Mouse (Mus musculus) bone marrow, adult 2 months (tissue): ENCODE data around the gene Ccdc158. TPM values are rescaled to one million over a fixed set of nuclear protein-coding genes. Genes with fewer than 3 reads are reported as not detected.

Experiments
- H3K27ac ChIP-seq: fragments of 200-500 bp; 2 replicates; pipeline ENCODE4 v1.5.1; 2012; ENCODE audit warnings: low read depth, mild to moderate bottlenecking, control low read depth, inconsistent platforms, low read length; ENCODE audit not compliant: control insufficient read depth, poor library complexity, insufficient read depth
- H3K4me1 ChIP-seq: fragments of 200-500 bp; 2 replicates; pipeline ENCODE4 v1.6.1; 2011; ENCODE audit warnings: low read length; ENCODE audit not compliant: control insufficient read depth, insufficient read depth
- H3K4me3 ChIP-seq: fragments of 200-500 bp; replicated peaks from 2 replicates; pipeline ENCODE3; 2011; ENCODE audit warnings: mild to moderate bottlenecking, low read depth, low read length, control low read depth; ENCODE audit not compliant: control insufficient read depth
- CTCF ChIP-seq: fragments of 200-500 bp; IDR thresholded peaks from 2 replicates; pipeline ENCODE4 v1.5.1; 2011; ENCODE audit warnings: low read length, control low read depth; ENCODE audit not compliant: control insufficient read depth, insufficient read depth
- POLR2A ChIP-seq: fragments of 200-500 bp; IDR thresholded peaks from 2 replicates; pipeline ENCODE4 v1.6.1; 2011; ENCODE audit warnings: low read depth, mild to moderate bottlenecking, control low read depth, low read length, borderline replicate concordance; ENCODE audit not compliant: control insufficient read depth
- WGBS: fragments of 180-500 bp; shearing (Covaris S2); methylation state at CpG from one replicate; pipeline ENCODE4 v1.1.7; 2018; 5-methylcytosine and 5-hydroxymethylcytosine counted together
- polyA plus RNA-seq: library from polyadenylated mRNA; stranded (reverse); fragments of >200 nt; gene quantifications from 2 replicates; pipeline ENCODE4 v1.2.4, GENCODE M21; 2011; ENCODE audit warnings: low replicate concordance; ENCODE audit not compliant: missing spikeins, insufficient read depth, insufficient read length

Ccdc158 gene
- polyA plus RNA-seq, 1 experiment = not detected

GRCm38 (mm10) chr5:92602691-92603690 lies 72.1 kb downstream of the Ccdc158 start, which contains the start of gene Stbd1:
Gene Stbd1, plus strand, starts transcription at chr5:92603041.
- Histone ChIP-seq H3K4me3 (peak within 1 kb of the TSS; percentile 14), H3K4me1 (no peaks in the 10 kb centered on the region), H3K27ac (no peak within 1 kb of the TSS)
- WGBS = under 1% methylated on average over 69 of the region's 69 CpGs
- TF ChIP-seq POLR2A = no peak
- no peak for TF ChIP-seq CTCF

DNA sequence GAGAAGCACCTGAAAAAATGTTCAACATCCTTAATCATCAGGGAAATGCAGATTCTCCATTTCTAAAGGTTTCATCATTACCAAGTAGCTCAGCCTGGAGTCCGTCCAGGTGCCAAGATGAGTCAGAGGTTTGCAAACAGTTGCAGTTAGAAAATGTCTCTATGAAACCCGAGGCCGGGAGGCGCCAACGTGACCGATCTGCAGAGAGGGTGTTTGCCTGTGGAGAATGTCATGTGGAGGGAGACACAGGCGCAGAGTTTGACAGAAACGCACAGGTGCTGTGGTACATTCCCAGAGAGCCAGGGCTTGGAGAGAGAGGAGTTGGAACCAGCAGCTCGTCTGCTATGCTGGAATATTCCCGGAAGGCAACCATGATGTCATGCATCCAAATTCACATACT lies 76.0 kb downstream of the Ccdc158 start:
- no peak overlapping the region for H3K27ac ChIP-seq
- TF ChIP-seq CTCF = no peak
- TF ChIP-seq POLR2A = no peak
- H3K4me1 ChIP-seq = no peaks in the 10 kb centered on the region
- WGBS = 76% methylated on average over 10 of the region's 10 CpGs
- no peak overlapping the region for H3K4me3 ChIP-seq

GRCm38 (mm10) chr5:92596865-92597264 lies 78.2 kb downstream of the Ccdc158 start:
- no peak overlapping the region for H3K27ac ChIP-seq
- no peak overlapping the region for H3K4me3 ChIP-seq
- H3K4me1 ChIP-seq = no peaks in the 10 kb centered on the region
- no peak for TF ChIP-seq POLR2A
- 80% methylated on average over 8 of the region's 8 CpGs for WGBS

DNA sequence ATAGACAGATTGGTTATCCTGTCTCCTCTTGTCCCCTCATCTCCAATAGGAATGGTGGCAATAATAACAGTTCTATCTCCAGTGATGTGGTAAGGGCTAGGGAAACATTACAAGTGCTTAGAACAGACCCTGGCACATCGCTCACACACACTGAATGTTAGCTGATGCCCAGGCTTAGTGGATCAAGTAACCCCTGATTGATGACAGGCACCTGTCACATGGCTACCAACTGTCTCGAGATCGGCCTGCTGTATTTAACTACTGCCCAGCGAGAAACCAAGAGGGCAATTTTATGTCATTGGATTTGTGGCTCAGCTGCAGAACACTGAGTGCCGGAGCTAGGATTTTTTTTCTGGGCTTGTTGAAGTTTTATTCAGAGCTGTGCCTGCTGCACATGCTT lies 80.0 kb downstream of the Ccdc158 start:
- Histone ChIP-seq H3K4me1 (no peaks in the 10 kb centered on the region), H3K27ac (no peak overlapping the region), H3K4me3 (no peak overlapping the region)
- TF ChIP-seq CTCF (no peak), POLR2A (no peak)
- WGBS = 79% methylated on average over 5 of the region's 5 CpGs

DNA sequence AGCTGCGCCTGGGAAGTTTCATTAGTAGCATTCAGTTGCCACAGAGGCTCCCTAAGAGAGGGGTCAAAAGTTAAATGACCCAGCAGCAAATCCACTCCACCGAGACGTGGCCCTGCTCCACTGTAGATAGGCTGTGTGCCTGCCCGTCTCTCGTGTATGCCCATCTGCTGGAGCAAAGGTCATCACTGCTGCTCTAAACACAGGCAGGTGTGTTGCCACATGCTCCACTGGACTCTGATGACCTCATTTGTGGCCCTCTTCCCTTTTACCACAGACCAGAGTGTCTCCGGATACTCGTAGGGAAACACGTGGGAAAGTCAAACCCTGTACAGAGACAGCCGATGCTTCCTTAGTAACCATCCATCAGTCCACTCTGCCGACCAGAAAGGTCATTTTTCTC lies 89.1 kb downstream of the Ccdc158 start:
- Histone ChIP-seq H3K27ac (no peak overlapping the region), H3K4me3 (no peak overlapping the region), H3K4me1 (no peaks in the 10 kb centered on the region)
- WGBS = 77% methylated on average over 10 of the region's 10 CpGs
- no peak for TF ChIP-seq POLR2A

- Histone ChIP-seq H3K4me1 (no peaks in the 10 kb centered on the region), H3K27ac (no peak overlapping the region), H3K4me3 (no peak overlapping the region)
- 58% methylated on average over 14 of the region's 14 CpGs for WGBS
- no peak for TF ChIP-seq POLR2A
These were observed 95.5 kb downstream of the Ccdc158 start for GRCm38 (mm10) chr5:92579559-92579958.

DNA sequence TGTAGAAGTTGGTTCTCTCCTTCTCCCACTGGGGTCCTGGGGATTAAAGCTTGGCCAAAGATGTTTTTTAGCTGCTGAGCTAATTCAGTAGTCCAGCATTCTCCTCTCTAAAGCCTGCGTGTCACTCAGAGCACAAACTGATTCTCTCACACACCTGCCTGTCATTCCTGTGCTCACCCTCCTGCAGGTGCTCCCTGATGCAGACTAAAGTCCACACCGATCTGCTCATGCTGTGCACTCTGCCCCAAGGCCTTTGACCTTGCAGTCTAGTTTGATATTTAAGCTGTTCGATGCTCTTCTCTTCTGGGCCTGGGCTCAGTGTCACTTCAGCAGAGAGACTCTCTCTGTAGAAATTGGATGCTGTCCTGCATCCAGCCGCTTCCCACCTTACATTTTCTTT lies 103.8 kb downstream of the Ccdc158 start:
- TF ChIP-seq POLR2A = no peak
- TF ChIP-seq CTCF = no peak
- WGBS = 82% methylated on average over 4 of the region's 4 CpGs
- no peaks in the 10 kb centered on the region for H3K4me1 ChIP-seq
- no peak overlapping the region for H3K4me3 ChIP-seq
- no peak overlapping the region for H3K27ac ChIP-seq

GRCm38 (mm10) chr5:92562002-92562401 lies 113.1 kb downstream of the Ccdc158 start:
- Histone ChIP-seq H3K4me1 (no peaks in the 10 kb centered on the region), H3K27ac (no peak overlapping the region), H3K4me3 (no peak overlapping the region)
- TF ChIP-seq CTCF = no peak
- no peak for TF ChIP-seq POLR2A
- 84% methylated on average over 13 of the region's 13 CpGs for WGBS

DNA sequence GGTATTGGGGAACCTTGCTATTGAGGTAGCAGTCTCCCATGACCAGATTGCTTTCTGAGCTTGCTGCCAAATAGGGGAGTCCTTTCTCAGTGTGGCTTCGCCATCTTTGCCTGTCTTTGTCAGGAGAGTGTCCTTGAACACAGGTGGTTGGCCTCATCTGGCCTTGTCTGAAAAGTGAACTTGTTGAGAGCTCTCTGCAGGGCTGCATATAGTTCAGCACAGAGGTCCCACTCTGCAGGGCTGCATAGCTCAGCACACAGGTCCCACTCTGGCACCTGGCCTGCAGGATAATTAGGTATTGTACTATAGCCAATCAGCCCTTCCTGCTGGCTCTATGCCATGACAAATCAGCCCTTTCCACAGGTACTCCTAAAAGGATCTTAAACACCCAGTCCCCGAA lies 114.9 kb downstream of the Ccdc158 start:
- TF ChIP-seq CTCF = no peak
- H3K4me3 ChIP-seq = no peak overlapping the region
- H3K27ac ChIP-seq = no peak overlapping the region
- 72% methylated on average over 2 of the region's 2 CpGs for WGBS
- no peaks in the 10 kb centered on the region for H3K4me1 ChIP-seq

Other genes with a start within 250 kb of the Ccdc158 start
- 7.8 and 19.4 TPM in 2 replicates for gene Nup54, start 240.1 kb downstream of the Ccdc158 start, polyA plus RNA-seq
- 6.8 and 16.7 TPM in 2 replicates for gene Scarb2, start 168.4 kb downstream of the Ccdc158 start, polyA plus RNA-seq
- gene Fam47e, start 120.2 kb downstream of the Ccdc158 start, polyA plus RNA-seq = not detected in 2 replicates
- 2.0 TPM in 1 of 2 replicates, not detected in the other for gene Stbd1, start 72.2 kb downstream of the Ccdc158 start, polyA plus RNA-seq
- gene Shroom3, start 8.2 kb upstream of the Ccdc158 start, polyA plus RNA-seq = 0.95 and 1.3 TPM in 2 replicates